Mouse (Mus musculus) MN1 (cell line): Measurements from ENCODE around the gene Cdk11b.
A peak's percentile ranks its signal among the peaks of the same experiment; 100 is the strongest.

ENCODE experiments used
- DNase-seq: peaks from one replicate; pipeline ENCODE4 v3.0.0-alpha.2; 2016; ENCODE audit warnings: low spot score

The Cdk11b gene

GRCm38 (mm10) chr4:155624338-155625291 lies at the start of gene Cdk11b:
Cdk11b (plus strand) TSS chr4:155624854.
- peak; percentile 99 for DNase-seq

GRCm38 (mm10) chr4:155574931-155575330 lies 49.7 kb upstream of the Cdk11b start:
- no peak for DNase-seq

- DNase-seq = no peak
These were observed 49.1 kb upstream of the Cdk11b start for GRCm38 (mm10) chr4:155575521-155575920.

GRCm38 (mm10) chr4:155577132-155577531 lies 47.5 kb upstream of the Cdk11b start:
- no peak for DNase-seq

GRCm38 (mm10) chr4:155577741-155578140 lies 46.9 kb upstream of the Cdk11b start:
- DNase-seq = no peak

GRCm38 (mm10) chr4:155578336-155579125 lies 46.1 kb upstream of the Cdk11b start:
- DNase-seq = no peak

- peak; percentile 66 for DNase-seq
These were observed 44.2 kb upstream of the Cdk11b start for GRCm38 (mm10) chr4:155580420-155580819.

- DNase-seq = no peak
These were observed 42.3 kb upstream of the Cdk11b start for GRCm38 (mm10) chr4:155582279-155582905.

GRCm38 (mm10) chr4:155589356-155589755 lies 35.3 kb upstream of the Cdk11b start:
- DNase-seq = no peak

- no peak for DNase-seq
These were observed 33.5 kb upstream of the Cdk11b start for GRCm38 (mm10) chr4:155591012-155591719.

GRCm38 (mm10) chr4:155593780-155594179 lies 30.9 kb upstream of the Cdk11b start:
- DNase-seq = no peak

- no peak for DNase-seq
These were observed 28.9 kb upstream of the Cdk11b start for GRCm38 (mm10) chr4:155595777-155596176.

- no peak for DNase-seq
These were observed 28.0 kb upstream of the Cdk11b start for GRCm38 (mm10) chr4:155596606-155597005.

GRCm38 (mm10) chr4:155598536-155598935 lies 26.1 kb upstream of the Cdk11b start:
- DNase-seq = no peak

- no peak for DNase-seq
These were observed 24.5 kb upstream of the Cdk11b start for GRCm38 (mm10) chr4:155599901-155600825.

GRCm38 (mm10) chr4:155601091-155601996 lies 23.3 kb upstream of the Cdk11b start, which contains the start of gene Slc35e2:
Slc35e2 (plus strand) TSS chr4:155601416.
- DNase-seq = peak; percentile 95

GRCm38 (mm10) chr4:155601997-155602456 lies 22.6 kb upstream of the Cdk11b start:
- DNase-seq = peak; percentile 25

- DNase-seq = no peak
These were observed 21.9 kb upstream of the Cdk11b start for GRCm38 (mm10) chr4:155602753-155603152.

- no peak for DNase-seq
These were observed 20.9 kb upstream of the Cdk11b start for GRCm38 (mm10) chr4:155603801-155604200.
